Mouse (Mus musculus) midbrain, postnatal 0 days (tissue): Measurements from ENCODE around the gene Ppl. TPM values are rescaled to one million over a fixed set of nuclear protein-coding genes. Genes with fewer than 3 reads are reported as not detected.
A peak's percentile ranks its signal among the peaks of the same experiment; 100 is the strongest.

Experiments used
- ATAC-seq: fragments of 200-750 bp; cut with Nextera tagmentation; 2 replicates; pipeline ENCODE4 v1.8.0; 2017; ENCODE audit warnings: moderate number of reproducible peaks, mild to moderate bottlenecking, moderate TSS enrichment, moderate library complexity; ENCODE audit not compliant: low FRiP score
- DNase-seq: peaks from one replicate; pipeline ENCODE4 v3.0.0-alpha.2; 2015; ENCODE audit warnings: low spot score
- H3K27ac ChIP-seq: fragments of 300-500 bp; sonication (generic); 2 replicates; pipeline ENCODE4 v1.5.1; 2014; ENCODE audit warnings: low read depth, mild to moderate bottlenecking, low read length, mixed read lengths
- H3K27me3 ChIP-seq: fragments of 300-500 bp; sonication (generic); 2 replicates; pipeline ENCODE4 v1.6.1; 2014; ENCODE audit warnings: low read length, control low read depth, mixed read lengths; ENCODE audit not compliant: insufficient read depth
- H3K36me3 ChIP-seq: fragments of 300-500 bp; sonication (generic); 2 replicates; pipeline ENCODE4 v1.6.1; 2014; ENCODE audit warnings: low read length, control low read depth, mixed read lengths; ENCODE audit not compliant: insufficient read depth
- H3K4me1 ChIP-seq: fragments of 300-500 bp; sonication (generic); 2 replicates; pipeline ENCODE4 v1.6.1; 2014; ENCODE audit warnings: mild to moderate bottlenecking, control low read depth, antibody characterized with exemption, low read length, mixed read lengths; ENCODE audit not compliant: insufficient read depth
- H3K4me2 ChIP-seq: fragments of 300-500 bp; sonication (generic); 2 replicates; pipeline ENCODE4 v1.6.1; 2014; ENCODE audit warnings: low read depth, mild to moderate bottlenecking, low read length, mixed read lengths; ENCODE audit not compliant: poor library complexity, severe bottlenecking
- H3K4me3 ChIP-seq: fragments of 300-500 bp; sonication (generic); 2 replicates; pipeline ENCODE4 v1.5.1; 2014; ENCODE audit warnings: low read depth, mild to moderate bottlenecking, low read length, moderate library complexity
- H3K9ac ChIP-seq: fragments of 300-500 bp; sonication (generic); replicated peaks from 2 replicates; pipeline ENCODE4 v1.6.1; 2014; ENCODE audit warnings: mild to moderate bottlenecking, low read length, moderate library complexity, mixed read lengths; ENCODE audit not compliant: poor library complexity, severe bottlenecking
- H3K9me3 ChIP-seq: fragments of 300-500 bp; sonication (generic); 2 replicates; pipeline ENCODE4 v1.6.1; 2016; ENCODE audit warnings: low read length, control low read depth
- CTCF ChIP-seq: IDR thresholded peaks from 2 replicates; pipeline ENCODE4 v1.5.1; 2016; ENCODE audit warnings: antibody characterized with exemption, mild to moderate bottlenecking
- WGBS: fragments of 180-500 bp; shearing (Covaris S2); extraction: QIAGEN DNeasy Blood & Tissue Kit; methylation state at CpG from one replicate; pipeline ENCODE4 v1.1.7; 2014; 5-methylcytosine and 5-hydroxymethylcytosine counted together
- polyA plus RNA-seq: library from polyadenylated mRNA; unstranded; fragments of >200 nt; fragmentation: Nextera tagmentation; extraction: Ambion mirVana; gene quantifications from 2 replicates; pipeline ENCODE4 v1.2.1, GENCODE M21; 2015
- total RNA-seq: library from RNA; depleted of rRNA; stranded (reverse); fragments of >200 nt; gene quantifications from 2 replicates; pipeline ENCODE4 v1.2.3, GENCODE M21; 2014; rRNA removed

The Ppl gene
- total RNA-seq (0.14 and 0.88 TPM in 2 replicates), polyA plus RNA-seq (0.09 and 0.10 TPM in 2 replicates)

- no peak within 1 kb of the TSS for H3K27ac ChIP-seq
- peak; percentile 22 for TF ChIP-seq CTCF
- peak within 1 kb of the TSS; percentile 56 for H3K4me2 ChIP-seq
- no peak for ATAC-seq
- H3K27me3 ChIP-seq = peaks cover 52% of the 10 kb centered on the region
- H3K4me1 ChIP-seq = no peaks in the 10 kb centered on the region
- H3K36me3 ChIP-seq = no peaks in the 10 kb centered on the region
- H3K9me3 ChIP-seq = no peaks in the 10 kb centered on the region
- peak within 1 kb of the TSS; percentile 32 for H3K4me3 ChIP-seq
- DNase-seq = no peak
- 2% methylated on average over 30 of the region's 39 CpGs for WGBS
- H3K9ac ChIP-seq = no peak within 1 kb of the TSS
Observed at GRCm38 (mm10) chr16:5132401-5132801, at the start of gene Ppl. Gene Ppl (minus strand): TSS chr16:5132421.

- H3K9me3 ChIP-seq = no peaks in the 10 kb centered on the region
- no peak overlapping the region for H3K9ac ChIP-seq
- H3K4me2 ChIP-seq = no peak overlapping the region
- no peaks in the 10 kb centered on the region for H3K4me1 ChIP-seq
- 96% methylated on average over 6 of the region's 6 CpGs for WGBS
- TF ChIP-seq CTCF = no peak
- DNase-seq (no peak), ATAC-seq (no peak)
- no peaks in the 10 kb centered on the region for H3K27me3 ChIP-seq
- H3K36me3 ChIP-seq = no peaks in the 10 kb centered on the region
- no peak overlapping the region for H3K27ac ChIP-seq
- H3K4me3 ChIP-seq = no peak overlapping the region
Observed at GRCm38 (mm10) chr16:5172636-5173035, 40.4 kb upstream of the Ppl start.

GRCm38 (mm10) chr16:5168829-5169228 lies 36.6 kb upstream of the Ppl start:
- 81% methylated on average over 5 of the region's 5 CpGs for WGBS
- no peak overlapping the region for H3K27ac ChIP-seq
- no peak for ATAC-seq
- no peak for DNase-seq
- no peaks in the 10 kb centered on the region for H3K4me1 ChIP-seq
- H3K9ac ChIP-seq = no peak overlapping the region
- H3K9me3 ChIP-seq = no peaks in the 10 kb centered on the region
- H3K4me3 ChIP-seq = no peak overlapping the region
- no peaks in the 10 kb centered on the region for H3K36me3 ChIP-seq
- H3K4me2 ChIP-seq = no peak overlapping the region
- no peaks in the 10 kb centered on the region for H3K27me3 ChIP-seq
- TF ChIP-seq CTCF = no peak

- Histone ChIP-seq H3K4me3 (no peak overlapping the region), H3K9me3 (no peaks in the 10 kb centered on the region), H3K36me3 (no peaks in the 10 kb centered on the region), H3K27me3 (no peaks in the 10 kb centered on the region), H3K27ac (no peak overlapping the region), H3K9ac (no peak overlapping the region), H3K4me1 (no peaks in the 10 kb centered on the region), H3K4me2 (no peak overlapping the region)
- WGBS = 93% methylated on average over 2 of the region's 2 CpGs
- TF ChIP-seq CTCF = no peak
- DNase-seq = no peak
- no peak for ATAC-seq
Observed at GRCm38 (mm10) chr16:5168038-5168437, 35.8 kb upstream of the Ppl start.

GRCm38 (mm10) chr16:5164327-5164726 lies 32.1 kb upstream of the Ppl start:
- 47% methylated on average over 6 of the region's 6 CpGs for WGBS
- no peak for DNase-seq
- Histone ChIP-seq H3K9ac (no peak overlapping the region), H3K4me2 (no peak overlapping the region), H3K4me1 (no peaks in the 10 kb centered on the region), H3K27ac (no peak overlapping the region), H3K9me3 (no peaks in the 10 kb centered on the region), H3K27me3 (no peaks in the 10 kb centered on the region), H3K4me3 (no peak overlapping the region), H3K36me3 (no peaks in the 10 kb centered on the region)
- ATAC-seq = no peak
- TF ChIP-seq CTCF = no peak

GRCm38 (mm10) chr16:5159248-5159647 lies 27.0 kb upstream of the Ppl start:
- H3K27ac ChIP-seq = no peak overlapping the region
- WGBS = 80% methylated on average over 8 of the region's 8 CpGs
- no peak for TF ChIP-seq CTCF
- no peak overlapping the region for H3K4me2 ChIP-seq
- no peaks in the 10 kb centered on the region for H3K9me3 ChIP-seq
- no peaks in the 10 kb centered on the region for H3K36me3 ChIP-seq
- no peaks in the 10 kb centered on the region for H3K4me1 ChIP-seq
- no peak overlapping the region for H3K9ac ChIP-seq
- DNase-seq (no peak), ATAC-seq (no peak)
- no peaks in the 10 kb centered on the region for H3K27me3 ChIP-seq
- no peak overlapping the region for H3K4me3 ChIP-seq
